Mouse (Mus musculus) heart, postnatal 4 days (tissue): ENCODE results near the gene Gpr146. TPM values are rescaled to one million over a fixed set of nuclear protein-coding genes. Genes with fewer than 3 reads are reported as not detected.
"Not testable (repeated sequence)": the region's sequence is repeated elsewhere in the genome, so short reads cannot be mapped to it uniquely, and the experiment has no call there.

Source experiments
- DNase-seq: peaks from one replicate; pipeline ENCODE4 v3.0.0; 2021
- total RNA-seq, 2 experiments: library from RNA; stranded (reverse); gene quantifications; 2 replicates each; pipeline ENCODE4 v1.2.3; 2021

Gene Gpr146
- total RNA-seq, 2 experiments from 2014 or later, result 23.3 to 28.2 TPM

DNA sequence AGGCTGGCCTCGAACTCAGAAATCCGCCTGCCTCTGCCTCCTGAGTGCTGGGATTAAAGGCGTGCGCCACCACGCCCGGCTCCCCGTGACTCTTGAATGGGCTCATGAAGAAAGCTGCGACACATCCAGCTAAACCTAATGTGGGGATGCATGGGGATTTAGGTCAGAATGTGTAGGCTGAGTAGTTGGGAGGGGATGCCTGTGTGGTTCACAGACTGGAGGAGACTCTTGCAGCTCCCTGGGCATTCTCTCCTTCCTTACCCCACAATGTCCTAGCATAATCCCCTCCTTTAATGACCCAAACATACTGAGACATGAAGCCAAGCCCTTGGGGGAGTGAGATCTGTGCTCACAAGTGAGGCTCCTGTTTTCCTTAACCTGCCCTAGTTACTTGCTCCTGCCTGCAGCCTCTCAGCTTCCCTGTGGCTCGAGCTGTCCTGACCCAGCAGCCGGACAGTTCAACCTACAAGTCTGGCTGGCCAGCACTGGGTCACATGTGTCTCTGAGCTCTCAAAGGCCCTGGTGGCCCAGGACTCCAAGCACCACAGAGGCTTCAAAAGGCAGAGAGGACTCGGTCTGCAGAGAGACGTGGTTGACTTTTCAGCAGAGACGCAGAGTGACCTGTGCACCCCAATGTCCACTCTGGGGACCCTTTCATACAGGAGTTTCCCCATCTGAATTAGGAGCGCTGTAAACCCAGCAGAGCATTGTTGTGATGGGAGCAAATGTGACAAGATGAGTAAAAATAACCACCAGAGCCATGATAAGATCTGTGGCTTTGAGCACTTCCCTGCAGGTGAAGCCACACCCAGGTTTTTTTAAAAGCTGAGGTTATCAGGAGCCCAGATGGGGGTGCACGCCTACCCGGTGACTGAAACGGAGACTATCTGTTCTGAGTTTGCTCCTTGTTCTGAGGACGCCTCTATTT is 4.4 kb downstream of the Gpr146 start:
- no peak for DNase-seq

DNA sequence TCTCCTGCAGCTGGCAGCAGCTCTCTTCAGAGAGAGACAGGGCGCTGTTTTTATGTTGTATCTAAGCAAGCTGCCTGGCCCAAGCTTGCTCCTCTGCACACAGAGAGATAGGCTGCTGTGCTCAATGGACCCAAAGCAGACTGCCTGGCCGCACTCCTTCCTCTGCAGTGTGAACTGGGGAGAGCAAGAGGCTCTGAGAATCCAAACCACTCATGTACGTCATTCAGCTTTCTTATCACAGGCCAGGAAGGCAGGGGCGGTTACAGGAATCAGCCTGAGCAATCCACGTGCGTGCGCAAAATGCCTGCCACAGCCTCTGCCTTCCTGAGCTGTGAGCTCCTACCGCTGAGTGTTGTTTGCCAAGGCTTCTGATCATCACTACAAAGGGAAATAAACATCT is 5.3 kb downstream of the Gpr146 start:
- peak; percentile 79 for DNase-seq

- no peak for DNase-seq
Measured at GRCm38 (mm10) chr5:139383234-139383633, 5.7 kb downstream of the Gpr146 start.

DNA sequence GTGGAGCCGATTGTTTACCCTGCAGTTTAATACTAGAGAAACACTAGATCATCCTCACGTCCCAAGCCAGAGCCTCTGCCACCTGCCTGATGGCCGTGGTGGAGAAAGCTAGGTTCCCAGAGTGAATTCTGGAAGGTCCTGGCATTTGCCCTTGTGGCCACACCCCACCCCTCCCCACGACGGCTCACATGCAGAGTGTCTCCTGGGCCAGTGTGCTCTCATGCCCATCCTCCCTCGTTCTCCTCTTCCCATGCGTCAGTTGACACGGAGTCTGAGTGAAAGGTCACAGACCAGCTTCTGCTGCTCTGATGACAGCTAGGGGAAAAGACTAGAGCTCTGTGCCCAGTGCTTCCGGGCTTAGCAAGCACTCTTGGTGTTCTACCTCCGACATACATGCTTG is 7.0 kb downstream of the Gpr146 start:
- DNase-seq, result peak; percentile 68

DNA sequence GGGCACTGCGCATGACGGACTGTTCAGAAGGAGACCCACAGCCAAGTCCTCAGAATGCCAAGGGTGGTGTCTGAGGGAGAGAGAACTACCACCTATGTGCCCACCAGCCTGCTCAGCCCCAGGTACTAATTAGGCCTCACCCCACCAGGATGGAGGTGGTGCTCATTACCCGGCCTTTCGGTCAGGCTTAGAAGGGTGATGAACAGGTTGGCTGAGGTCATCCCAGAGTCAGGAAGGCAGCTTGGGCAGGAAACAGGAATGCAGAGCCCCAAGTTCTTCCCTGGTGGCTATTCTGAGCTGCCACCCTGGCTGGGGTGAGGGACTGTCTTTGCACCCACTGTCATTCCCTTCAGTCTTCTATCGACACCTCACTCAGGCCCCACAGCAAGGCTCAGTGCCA is 8.6 kb downstream of the Gpr146 start:
- DNase-seq, result no peak

GRCm38 (mm10) chr5:139387329-139388194 is 10.1 kb downstream of the Gpr146 start:
- DNase-seq, result peak; percentile 69

DNA sequence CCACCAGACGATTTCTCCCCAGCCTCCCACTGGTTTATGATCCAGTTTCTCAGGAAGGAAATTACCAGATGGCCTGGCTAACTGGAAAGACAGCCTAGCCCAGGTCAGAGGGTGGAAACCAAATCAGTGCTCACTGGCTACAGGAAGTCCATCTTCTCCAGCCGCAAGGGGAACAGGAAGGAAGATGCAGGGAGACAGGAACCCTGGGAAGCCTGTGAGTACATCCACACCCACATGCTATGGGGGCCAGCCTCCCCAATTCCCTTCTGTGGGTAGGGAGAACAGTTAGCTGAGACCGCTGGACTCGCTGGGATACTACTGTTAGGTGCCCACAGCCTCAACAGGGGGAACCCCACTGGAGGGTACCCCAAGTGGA is 10.7 kb downstream of the Gpr146 start:
- DNase-seq, result peak; percentile 47

GRCm38 (mm10) chr5:139388694-139389675 is 11.5 kb downstream of the Gpr146 start:
- DNase-seq, result no peak

- peak; percentile 68 for DNase-seq
Measured at GRCm38 (mm10) chr5:139389676-139390061, 12.2 kb downstream of the Gpr146 start.

DNA sequence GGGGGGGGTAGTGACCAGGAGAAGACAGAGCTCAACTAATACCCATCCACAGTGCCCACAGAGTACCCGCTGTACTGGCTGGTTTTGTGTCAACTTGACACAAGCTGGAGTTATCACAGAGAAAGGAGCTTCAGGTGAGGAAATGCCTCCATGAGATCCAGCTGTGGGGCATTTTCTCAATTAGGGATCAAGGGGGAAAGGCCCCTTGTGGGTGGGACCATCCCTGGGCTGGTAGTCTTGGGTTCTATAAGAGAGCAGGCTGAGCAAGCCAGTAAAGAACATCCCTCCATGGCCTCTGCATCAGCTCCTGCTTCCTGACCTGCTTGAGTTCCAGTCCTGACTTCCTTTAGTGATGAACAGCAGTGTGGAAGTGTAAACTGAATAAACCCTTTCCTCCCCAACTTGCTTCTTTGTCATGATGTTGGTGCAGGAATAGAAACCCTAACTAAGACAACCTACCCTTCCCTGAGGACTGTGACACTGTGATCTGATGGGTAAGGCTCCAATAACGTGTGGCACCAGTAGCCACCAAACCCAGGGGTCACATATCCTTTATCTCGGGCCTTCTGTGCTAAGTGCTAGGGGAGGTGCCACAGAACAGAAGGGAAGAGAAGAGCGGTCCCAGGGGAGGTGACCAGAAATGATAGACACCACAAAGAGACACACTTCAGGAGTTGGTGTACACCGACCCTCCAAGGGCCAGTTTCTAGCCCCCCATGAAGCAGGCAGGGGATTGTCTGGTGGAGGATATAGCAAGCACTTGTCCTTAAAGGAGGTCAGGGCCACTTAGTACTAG is 13.0 kb downstream of the Gpr146 start:
- not testable (repeated sequence) for DNase-seq

DNA sequence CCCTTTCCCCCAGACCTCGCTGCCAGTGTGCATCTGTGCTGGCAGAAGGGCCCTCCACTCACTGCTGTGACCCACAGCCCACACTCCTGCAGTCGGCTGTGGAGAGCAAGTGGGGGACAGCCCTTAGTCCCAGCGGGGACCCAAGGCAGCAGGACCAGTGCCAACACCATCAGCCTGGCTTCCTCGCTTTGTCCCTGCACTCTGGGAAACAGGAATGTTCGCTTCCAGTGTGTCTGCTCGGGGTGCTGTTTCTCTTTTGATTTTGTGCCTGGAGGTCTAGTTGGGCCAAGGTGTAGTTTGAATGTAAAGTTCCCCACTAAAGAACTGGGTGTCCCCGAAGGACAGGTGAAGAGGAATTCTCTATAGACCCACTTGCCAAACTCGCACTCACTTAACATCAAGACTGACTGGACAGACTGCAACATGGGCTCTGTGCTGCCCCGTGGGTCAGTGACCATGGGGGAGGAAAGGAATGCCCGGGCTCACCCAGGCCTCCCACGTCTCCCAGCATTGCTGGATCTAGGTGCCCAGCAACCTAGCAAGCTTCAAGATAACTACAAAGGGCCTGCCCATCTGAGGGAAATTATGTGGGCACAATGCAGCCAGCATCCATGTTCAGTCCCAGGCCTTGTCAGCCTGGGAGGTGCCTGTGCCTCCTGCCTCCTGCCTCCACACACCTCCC is 14.0 kb downstream of the Gpr146 start:
- DNase-seq, result peak; percentile 57

GRCm38 (mm10) chr5:139392219-139393196 is 15.0 kb downstream of the Gpr146 start:
- DNase-seq, result no peak

DNA sequence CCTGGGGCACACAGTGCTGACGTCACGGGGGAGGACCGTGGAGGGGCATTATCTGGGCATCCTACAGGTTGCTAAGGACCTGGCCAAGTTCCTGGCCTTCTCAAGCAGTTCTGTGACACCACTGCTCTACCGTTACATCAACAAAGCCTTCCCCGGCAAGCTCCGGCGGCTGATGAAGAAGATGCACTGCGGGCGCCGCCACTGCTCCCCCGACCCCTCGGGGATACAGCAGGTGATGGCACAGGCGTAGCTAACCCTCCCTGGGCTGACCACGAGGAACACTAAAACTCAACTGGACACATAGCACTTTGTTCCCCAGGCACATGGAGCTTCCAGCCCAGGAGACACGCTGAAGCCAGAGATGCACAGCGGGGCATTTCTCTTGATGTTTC is 15.7 kb downstream of the Gpr146 start:
- DNase-seq, result no peak

GRCm38 (mm10) chr5:139394399-139394798 is 16.9 kb downstream of the Gpr146 start:
- DNase-seq, result no peak

DNA sequence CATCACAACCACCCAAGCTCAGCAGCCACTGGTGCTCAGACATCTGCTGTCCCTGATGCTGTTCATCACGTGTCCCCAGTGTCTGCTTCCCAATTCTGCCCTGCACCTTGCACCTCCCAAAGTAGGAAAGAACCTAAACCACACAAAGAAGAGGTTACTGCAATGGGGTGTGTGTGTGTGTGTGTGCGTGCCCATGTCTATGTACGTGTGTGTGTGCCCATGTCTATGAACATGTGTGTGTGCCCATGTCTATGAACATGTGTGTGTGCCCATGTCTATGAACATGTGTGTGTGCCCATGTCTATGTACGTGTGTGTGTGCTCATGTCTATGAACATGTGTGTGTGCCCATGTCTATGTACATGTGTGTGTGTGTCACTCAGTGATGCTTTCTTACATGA is 18.0 kb downstream of the Gpr146 start:
- DNase-seq, result no peak

DNA sequence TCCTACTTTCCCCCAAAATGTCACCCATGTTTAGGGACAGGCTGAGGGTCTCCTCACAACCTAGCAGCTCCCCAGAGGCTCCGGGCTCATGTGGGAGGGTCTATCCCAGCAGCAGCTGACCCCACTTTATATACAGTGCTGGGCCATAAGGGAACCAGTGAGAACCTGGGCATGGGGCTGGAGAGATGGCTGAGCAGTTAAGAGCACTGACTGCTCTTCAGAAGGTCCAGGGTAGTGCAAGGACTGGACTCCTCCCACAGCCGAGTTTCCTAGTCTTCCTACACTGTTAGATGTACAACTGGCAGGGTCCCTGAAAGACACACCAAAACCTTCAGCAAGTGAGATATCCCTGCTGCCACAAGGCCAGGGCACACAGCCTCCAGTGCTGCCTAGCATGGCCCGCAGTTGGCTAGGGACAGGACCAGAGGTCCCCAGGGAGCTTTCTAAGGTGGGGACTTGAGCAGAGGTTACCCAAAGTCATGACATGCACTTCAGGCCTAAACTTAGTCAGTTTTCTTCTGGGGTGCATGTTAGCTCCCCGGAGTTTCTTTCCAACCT is 19.9 kb downstream of the Gpr146 start:
- no peak for DNase-seq

GRCm38 (mm10) chr5:139397959-139398753 is 20.7 kb downstream of the Gpr146 start:
- DNase-seq, result peak; percentile 98

DNA sequence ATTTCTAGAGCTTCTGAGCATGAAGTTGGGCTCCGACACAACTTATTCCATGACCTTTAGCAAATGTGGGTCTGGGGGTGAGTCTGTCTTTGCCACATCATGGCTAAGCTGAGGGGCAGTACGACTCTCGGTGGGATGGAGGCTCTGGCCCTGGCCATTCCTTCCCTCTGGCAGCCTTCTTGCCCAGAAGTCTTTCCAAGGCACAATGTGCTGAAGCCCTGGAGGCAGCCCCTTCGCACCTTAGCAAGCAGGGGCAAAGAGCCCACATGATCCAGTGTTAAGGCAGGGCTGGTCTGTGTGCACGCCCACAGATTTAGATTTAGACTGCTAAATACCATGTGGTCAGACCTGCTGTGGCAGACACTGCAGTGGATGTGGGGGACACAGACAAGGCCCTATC is 21.3 kb downstream of the Gpr146 start:
- no peak for DNase-seq
